Mouse (Mus musculus) heart, adult 8-10 months (tissue): Measurements from ENCODE around the gene Tbcd. TPM values are rescaled to one million over a fixed set of nuclear protein-coding genes. Genes with fewer than 3 reads are reported as not detected.

Experiments used
- DNase-seq: peaks from one replicate; pipeline ENCODE4 v3.0.0; 2022; ENCODE audit warnings: low spot score
- total RNA-seq, 4 experiments: library from RNA; stranded (reverse); gene quantifications; 2 replicates each; pipeline ENCODE4 v1.2.4; 2022

Gene Tbcd
- total RNA-seq, 4 experiments from 2014 or later: 11.7 to 13.9 (median 12.5) TPM

GRCm38 (mm10) chr11:121475699-121476415, 24.1 kb downstream of the Tbcd start:
- peak; percentile 62 for DNase-seq

GRCm38 (mm10) chr11:121479476-121480203, 27.9 kb downstream of the Tbcd start:
- no peak for DNase-seq

- no peak for DNase-seq
Observed at GRCm38 (mm10) chr11:121481129-121481528, 29.4 kb downstream of the Tbcd start.

- DNase-seq: no peak
Observed at GRCm38 (mm10) chr11:121485882-121486281, 34.1 kb downstream of the Tbcd start.

DNA sequence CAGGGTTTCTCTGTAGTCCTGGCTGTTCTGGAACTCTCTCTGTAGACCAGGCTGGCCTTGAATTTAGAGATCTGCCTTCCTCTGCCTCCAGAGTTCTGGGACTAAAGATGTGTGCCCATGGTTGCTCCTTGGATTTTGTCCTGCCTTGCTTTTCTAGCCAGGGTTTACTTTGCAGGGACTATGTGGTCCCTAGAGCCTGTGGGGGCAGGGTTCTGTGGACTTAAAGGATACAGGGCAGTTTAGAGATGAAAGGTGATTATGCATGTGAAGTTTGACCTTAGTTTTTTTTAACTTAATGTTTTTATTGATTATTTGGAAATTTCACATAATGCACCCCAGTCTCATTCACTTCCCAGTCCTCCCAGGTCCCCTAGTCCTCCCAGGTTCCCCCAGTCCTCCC, 38.9 kb downstream of the Tbcd start:
- no peak for DNase-seq

DNA sequence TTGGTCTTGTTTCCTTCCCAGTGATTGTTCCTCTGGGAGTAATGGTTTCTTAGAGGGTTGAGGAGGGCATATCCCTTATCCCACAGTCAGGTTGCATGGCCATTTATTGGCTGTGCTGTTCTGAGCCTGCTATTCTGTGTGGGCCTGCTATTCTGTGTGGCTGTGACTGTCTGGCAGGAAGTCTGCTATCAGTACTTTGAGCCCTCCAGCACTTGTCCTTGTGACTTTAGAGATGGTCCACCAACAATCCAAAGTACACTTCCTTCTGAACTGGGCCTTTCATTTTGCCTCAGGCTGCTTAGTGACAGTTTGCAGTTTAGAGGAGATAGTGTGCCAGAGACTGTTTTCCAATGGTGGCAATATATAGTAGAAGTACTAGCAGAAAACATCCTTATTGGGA, 48.8 kb downstream of the Tbcd start:
- DNase-seq: no peak

DNA sequence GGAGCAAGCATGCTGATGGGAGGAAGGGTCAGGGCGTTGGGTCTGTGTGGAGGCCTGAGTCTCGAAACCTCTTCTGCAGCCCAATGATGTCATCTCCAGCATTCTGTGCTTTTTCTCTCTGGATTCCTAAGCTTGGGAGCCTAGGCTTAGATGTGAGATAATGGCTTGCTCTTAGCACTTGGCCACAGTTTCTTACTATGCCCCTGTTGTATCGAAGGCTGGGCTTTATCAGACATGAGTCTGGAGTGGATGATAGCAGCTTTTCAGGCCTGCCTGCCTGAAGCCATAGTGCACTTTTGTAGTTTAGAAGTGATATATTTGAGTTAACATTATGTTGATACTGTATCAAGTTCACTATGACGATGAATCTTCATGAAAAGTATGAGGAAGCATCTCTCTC, 49.8 kb downstream of the Tbcd start:
- no peak for DNase-seq

- DNase-seq: no peak
Observed at GRCm38 (mm10) chr11:121502000-121502860, 50.5 kb downstream of the Tbcd start.

DNA sequence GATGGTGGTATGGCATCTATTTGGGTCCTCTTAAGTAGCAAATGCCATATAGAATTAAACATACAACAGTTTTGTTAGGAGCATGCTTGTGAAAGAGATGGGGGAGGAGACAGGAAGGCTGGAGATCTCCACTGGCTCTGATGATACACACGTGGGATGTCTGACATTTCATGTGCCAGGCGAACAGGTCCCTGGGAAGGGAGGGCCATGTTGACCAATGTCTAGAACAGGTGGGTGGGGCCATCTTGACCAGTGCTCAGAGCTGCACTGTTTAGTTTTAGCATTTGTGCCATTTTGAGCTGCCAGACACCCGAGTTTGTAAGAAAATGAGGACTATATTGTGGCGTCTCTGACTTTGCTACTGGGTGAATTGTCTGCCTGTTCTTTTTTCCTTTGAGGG, 56.7 kb downstream of the Tbcd start:
- no peak for DNase-seq

GRCm38 (mm10) chr11:121510512-121511246, 58.9 kb downstream of the Tbcd start:
- DNase-seq: no peak

GRCm38 (mm10) chr11:121512896-121513572, 61.3 kb downstream of the Tbcd start:
- DNase-seq: no peak

GRCm38 (mm10) chr11:121515996-121516395, 64.2 kb downstream of the Tbcd start:
- no peak for DNase-seq

- no peak for DNase-seq
Observed at GRCm38 (mm10) chr11:121516906-121517305, 65.2 kb downstream of the Tbcd start.

DNA sequence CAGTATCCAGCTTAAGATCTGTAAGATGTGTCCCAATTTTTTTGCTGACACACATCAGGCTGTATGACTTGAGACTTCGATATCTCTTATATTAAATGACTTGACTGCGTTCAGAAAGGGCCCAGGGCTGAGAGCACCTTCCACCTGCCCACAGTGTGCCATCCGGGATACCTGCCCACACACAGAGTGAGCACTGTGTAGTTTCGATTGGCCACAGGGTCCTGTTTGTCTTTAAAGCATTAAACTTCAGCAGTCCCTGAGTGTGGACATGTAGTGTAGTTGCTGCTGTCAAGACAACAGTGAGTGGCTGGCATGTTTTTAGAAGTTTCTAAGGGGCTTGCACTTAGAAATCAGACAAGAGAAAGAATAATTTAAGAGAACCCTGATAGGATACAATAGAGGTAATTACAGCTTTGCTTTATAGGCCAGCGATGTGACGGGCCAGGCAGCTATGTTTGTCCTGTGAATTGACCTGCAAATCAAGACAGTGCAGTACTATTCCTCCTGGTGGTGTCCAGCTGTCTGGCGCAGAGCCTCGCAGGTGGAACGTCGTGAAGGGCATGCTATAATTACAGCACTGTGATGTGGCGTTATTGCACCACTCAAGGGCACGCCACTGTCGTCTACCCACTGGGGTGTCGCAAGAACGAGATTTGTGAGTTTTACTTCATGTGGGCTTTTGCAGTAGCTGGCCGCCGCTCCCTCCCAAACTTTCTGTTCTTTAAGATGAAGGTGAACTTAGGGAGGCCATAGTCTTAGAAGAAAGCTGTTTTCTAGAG, 66.1 kb downstream of the Tbcd start:
- peak; percentile 11 for DNase-seq

DNA sequence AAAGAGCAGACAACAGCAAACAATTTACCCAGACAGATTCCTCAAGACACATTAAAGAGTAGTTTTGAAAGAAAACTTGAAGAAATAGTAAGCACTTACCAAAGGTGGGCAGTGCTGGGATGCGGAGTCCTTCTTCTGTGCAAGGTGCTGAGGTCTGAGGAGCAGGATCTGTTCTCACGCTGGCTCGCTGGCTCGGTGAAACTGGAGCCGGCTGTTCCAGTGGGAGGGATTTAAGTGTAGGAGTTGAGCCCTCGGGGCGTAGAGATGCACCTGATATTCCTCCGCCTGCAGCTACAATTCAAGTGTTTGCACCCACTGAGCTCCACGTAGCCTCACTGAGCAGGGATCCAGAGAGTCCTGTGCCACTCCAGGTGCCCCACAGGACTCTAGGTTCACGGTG, 67.4 kb downstream of the Tbcd start, which contains the start of gene Zfp750:
Gene Zfp750, minus strand, starts transcription at position 203 of the 400 bp plus-strand sequence.
- no peak for DNase-seq

DNA sequence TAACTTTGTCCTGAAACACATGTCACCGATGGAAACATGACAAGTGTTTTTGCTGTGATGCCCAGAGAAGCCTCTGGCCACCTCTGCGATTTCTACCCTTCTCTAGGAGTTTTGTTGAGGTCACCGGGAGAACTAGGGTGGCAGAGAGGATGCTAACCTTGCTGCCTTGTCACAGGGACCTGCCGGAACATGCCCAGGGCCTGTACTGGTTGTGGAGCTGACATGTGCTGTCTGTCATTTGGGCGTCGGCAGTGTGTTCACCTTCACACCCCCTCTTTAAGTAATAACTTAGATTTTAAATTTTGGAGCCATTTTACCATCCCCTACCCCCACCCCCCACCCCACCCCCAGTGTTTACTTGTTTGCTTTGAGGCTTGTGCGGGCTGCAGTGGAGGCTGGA, 68.0 kb downstream of the Tbcd start:
- no peak for DNase-seq

GRCm38 (mm10) chr11:121520761-121521160, 69.0 kb downstream of the Tbcd start:
- DNase-seq: no peak

DNA sequence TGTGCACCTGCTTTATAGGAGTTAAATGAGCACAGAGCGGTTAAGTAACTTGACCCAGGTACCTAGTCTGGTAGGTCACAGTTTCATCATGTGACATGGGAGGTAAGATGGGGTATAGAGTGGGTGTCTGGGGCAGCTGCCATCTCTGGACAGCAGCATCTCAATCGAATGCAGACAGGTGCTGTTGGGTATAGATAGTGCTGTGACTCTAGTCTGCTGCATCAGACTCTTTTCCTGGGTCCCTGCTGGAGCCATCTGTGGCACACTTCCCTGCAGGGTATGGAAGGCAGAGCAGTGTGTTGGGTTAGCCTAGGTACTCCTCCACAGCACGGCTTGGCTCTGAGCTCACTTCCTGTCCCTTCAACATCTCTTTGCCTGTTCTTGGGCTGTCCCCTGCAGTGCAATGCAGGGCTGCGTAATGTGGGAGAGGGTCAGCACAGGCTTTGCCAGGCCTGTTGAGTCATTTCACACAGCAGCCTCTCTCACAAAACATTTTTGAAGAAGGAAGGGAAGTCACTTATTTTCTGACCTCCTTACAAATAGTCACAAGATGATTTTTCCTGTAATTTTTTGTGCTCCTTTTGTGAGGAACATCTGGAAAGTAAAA, 70.5 kb downstream of the Tbcd start:
- DNase-seq: no peak

- DNase-seq: no peak
Observed at GRCm38 (mm10) chr11:121524191-121524590, 72.4 kb downstream of the Tbcd start.

GRCm38 (mm10) chr11:121529747-121530146, 78.0 kb downstream of the Tbcd start:
- DNase-seq: no peak
